Mouse (Mus musculus) left cerebral cortex, postnatal 14 days (tissue): ENCODE data around the gene Zfp513. TPM values are rescaled to one million over a fixed set of nuclear protein-coding genes. Genes with fewer than 3 reads are reported as not detected.
A peak's percentile ranks its signal among the peaks of the same experiment; 100 is the strongest.

Experiments
- DNase-seq, 2 experiments: peaks; one replicate each; pipeline ENCODE4 v3.0.0; 2021 to 2022; ENCODE audit warnings: low spot score in 2 of 2, mixed read lengths in 1 of 2
- intact Hi-C: fragments of 180-260 bp; cut with DNase I; formaldehyde crosslinking; loops from one replicate; pipeline ENCODE4 v1.15.1; 2025
- total RNA-seq, 2 experiments: library from RNA; stranded (reverse); gene quantifications; 2 replicates each; pipeline ENCODE4 v1.2.3; 2021

The Zfp513 gene
- total RNA-seq, 2 experiments from 2014 or later = 27.2 to 31.1 TPM

- intact Hi-C loops = no loop called here
- DNase-seq = no peak
Observed at GRCm38 (mm10) chr5:31188223-31188840, 13.8 kb downstream of the Zfp513 start.

DNA sequence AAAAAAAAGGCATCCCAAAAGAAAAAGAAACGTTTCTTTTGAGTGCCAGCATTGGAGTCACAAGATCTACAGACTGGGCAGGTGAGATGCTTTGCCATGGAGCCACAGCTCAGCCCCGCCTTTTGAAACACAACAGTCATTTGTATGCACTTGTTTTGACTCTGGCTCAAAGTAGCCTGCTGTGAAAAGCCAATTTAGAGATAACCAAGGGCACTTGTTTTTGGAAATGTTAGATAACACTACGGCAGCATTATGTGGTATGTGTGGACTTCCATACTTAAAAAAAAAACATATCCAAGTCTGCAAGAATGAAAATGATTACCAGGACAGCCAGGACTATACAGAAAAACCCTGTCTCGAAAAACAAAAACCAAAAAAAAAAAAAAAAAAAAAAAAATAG lies 18.4 kb downstream of the Zfp513 start:
- no peak for DNase-seq
- intact Hi-C loops = no loop called here

- intact Hi-C loops = no loop called here
- no peak for DNase-seq
Observed at GRCm38 (mm10) chr5:31181183-31181770, 20.8 kb downstream of the Zfp513 start.

DNA sequence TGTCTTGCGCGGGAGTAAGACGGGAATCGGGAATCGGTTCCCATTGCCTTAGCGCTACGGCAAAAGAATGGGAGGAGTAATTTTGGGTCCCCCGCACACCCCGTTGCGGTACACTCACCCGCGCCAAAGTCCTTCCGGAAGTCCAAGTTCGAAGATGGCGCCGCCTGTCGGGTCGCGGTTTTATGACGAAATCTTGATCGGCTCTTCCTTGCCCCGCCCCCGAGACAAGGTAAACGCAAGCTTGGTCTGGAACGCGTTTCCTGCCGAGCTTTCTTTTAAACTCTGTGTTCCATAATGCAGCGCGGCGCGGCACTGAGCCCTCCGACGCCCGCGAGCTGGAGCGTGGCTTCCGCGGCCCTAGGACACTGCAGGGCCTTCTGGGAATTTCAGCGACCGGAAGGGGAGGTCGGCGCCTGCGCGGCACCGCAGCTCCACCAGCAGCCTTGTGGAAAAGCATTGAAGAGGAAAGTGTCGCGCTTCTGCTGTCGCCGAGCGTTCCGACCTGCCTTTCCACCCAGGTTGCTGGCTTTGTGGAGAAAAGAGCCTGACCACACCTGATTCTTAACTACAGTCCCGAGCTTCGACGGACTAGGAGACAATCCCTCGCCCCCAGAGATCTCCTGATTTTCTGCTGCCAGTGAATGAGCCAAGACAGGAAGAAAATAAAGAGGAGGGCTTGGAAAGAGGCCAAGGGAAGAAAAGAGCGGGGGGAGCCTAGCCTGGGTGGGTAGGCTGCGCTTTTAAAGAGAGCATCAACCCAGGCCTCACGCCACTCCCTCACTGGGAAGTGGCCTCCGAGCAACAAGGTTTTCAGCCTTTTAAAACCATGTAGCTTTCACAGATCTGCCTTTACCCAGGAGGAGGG lies 22.1 kb downstream of the Zfp513 start, which contains the start of the genes Gm29609 and Gtf3c2:
Gene Gm29609 (minus strand): TSS at position 146 of the 865 bp plus-strand sequence.
Gene Gtf3c2 (minus strand): TSS at position 379 of the 865 bp plus-strand sequence.
- DNase-seq = peak; percentile 97 to 99
- intact Hi-C loops = no loop called here

DNA sequence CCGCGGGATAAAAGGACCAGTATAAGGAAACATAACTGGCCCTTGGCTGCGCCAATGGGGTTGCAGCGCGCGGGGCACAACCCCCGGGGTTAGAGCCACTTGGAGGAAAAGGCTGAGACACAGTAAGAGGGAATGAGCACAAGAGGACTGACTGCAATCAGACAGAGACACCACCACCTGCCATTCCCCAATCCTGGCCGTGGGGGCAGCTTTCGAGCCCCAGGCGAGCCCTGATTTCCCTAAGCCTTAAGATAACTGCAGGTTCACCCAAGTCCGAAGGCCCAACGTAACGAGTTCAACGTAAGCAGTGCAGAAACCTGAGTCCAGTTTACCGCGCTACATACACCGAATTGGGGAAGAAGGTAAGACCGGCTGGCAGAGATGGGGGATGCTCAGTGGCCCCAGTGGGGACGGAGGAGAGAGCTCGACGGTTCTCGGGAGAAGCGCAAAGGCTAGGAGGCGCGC lies 22.8 kb downstream of the Zfp513 start:
- peak; percentile 44 to 53 for DNase-seq
- intact Hi-C loops = no loop called here

GRCm38 (mm10) chr5:31168630-31169029 lies 33.5 kb downstream of the Zfp513 start:
- DNase-seq = no peak
- intact Hi-C loops = no loop called here

GRCm38 (mm10) chr5:31164878-31165277 lies 37.2 kb downstream of the Zfp513 start:
- intact Hi-C loops = no loop called here
- no peak for DNase-seq

DNA sequence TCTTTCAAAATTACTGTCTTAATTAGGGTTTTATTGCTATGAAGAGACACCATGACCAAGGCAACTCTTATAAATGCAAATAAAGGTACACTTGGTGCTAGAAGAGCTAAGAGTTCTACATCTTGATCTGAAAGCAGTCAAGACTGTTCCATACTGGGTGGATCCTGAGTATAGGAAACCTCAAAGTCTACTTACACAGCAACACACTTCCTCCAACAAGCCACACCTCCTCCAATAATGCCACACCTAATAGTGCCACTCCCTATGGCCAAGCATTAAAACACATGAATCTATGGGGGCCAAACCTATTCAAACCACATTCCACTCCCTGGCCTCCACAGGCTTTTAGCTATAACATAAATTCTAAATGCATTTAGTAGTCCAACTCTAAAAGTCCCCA lies 39.6 kb downstream of the Zfp513 start:
- intact Hi-C loops = no loop called here
- no peak for DNase-seq

- intact Hi-C loops = no loop called here
- DNase-seq = peak; percentile 77 to 80
Observed at GRCm38 (mm10) chr5:31154152-31154553, 48.0 kb downstream of the Zfp513 start, which contains the start of gene Mpv17. Gene Mpv17, minus strand, starts transcription at chr5:31154251.

- no peak for DNase-seq
- intact Hi-C loops = no loop called here
Observed at GRCm38 (mm10) chr5:31153516-31154151, 48.5 kb downstream of the Zfp513 start.

DNA sequence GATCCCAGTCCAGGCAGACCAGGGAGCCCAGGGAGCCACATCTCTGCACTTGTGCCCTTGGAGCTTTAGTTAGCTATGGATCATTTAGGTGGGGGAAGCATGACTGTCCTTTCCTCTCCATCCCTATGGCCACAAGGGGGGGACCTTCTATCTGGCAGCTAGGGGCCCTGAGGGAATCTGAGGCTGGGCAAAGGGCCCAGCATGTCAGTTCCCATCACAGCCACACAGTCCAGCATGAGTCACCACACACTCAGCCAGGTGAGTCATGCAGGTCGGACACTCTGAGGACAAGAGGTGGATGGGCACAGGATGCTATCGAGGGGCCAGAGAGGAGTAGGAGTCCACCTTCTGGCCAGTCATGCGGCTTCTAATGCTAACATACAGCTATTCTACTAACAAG lies 50.4 kb downstream of the Zfp513 start:
- intact Hi-C loops = no loop called here
- DNase-seq = no peak

GRCm38 (mm10) chr5:31149781-31150180 lies 52.3 kb downstream of the Zfp513 start:
- DNase-seq = no peak
- intact Hi-C loops = no loop called here

Other genes with a start within 250 kb of the Zfp513 start
- 100 to 1,000 TPM; 122 to 140 TPM for gene Preb, start 241.9 kb downstream of the Zfp513 start, total RNA-seq
- gene Tcf23, start 233.6 kb downstream of the Zfp513 start, total RNA-seq = under 1 TPM in 1 of 2 experiments, not detected in 1; 0.09 TPM
- gene Atraid, start 154.0 kb downstream of the Zfp513 start, total RNA-seq = 10 to 100 TPM; 71.4 to 75.3 TPM
- 10 to 100 TPM; 11.8 to 18.0 TPM for gene Slc5a6, start 153.4 kb downstream of the Zfp513 start, total RNA-seq
- 10 to 100 TPM; 17.9 to 19.4 TPM for gene Cad, start 147.5 kb downstream of the Zfp513 start, total RNA-seq
- gene Dnajc5g, start 96.0 kb downstream of the Zfp513 start, total RNA-seq = not detected
- gene Slc30a3, start 94.1 kb downstream of the Zfp513 start, total RNA-seq = 100 to 1,000 TPM; 148 to 193 TPM
- 1 to 10 TPM; 1.9 to 2.0 TPM for gene Trim54, start 85.6 kb downstream of the Zfp513 start, total RNA-seq
- 1 to 10 TPM; 2.5 to 2.7 TPM for gene Ucn, start 63.5 kb downstream of the Zfp513 start, total RNA-seq
- gene Mpv17, start 48.1 kb downstream of the Zfp513 start, total RNA-seq = 10 to 100 TPM; 40.5 to 49.8 TPM
- gene Gm29609, start 22.4 kb downstream of the Zfp513 start, total RNA-seq = 1 to 10 TPM; 3.3 TPM
- 10 to 100 TPM; 54.9 to 57.2 TPM for gene Gtf3c2, start 22.2 kb downstream of the Zfp513 start, total RNA-seq
- gene Snx17, start 9.1 kb downstream of the Zfp513 start, total RNA-seq = 10 to 100 TPM; 72.2 to 77.1 TPM
- 10 to 100 TPM; 39.5 to 49.2 TPM for gene Eif2b4, start 8.9 kb downstream of the Zfp513 start, total RNA-seq
- gene Ppm1g, start 18.4 kb upstream of the Zfp513 start, total RNA-seq = 10 to 100 TPM; 77.5 to 87.1 TPM
- 10 to 100 TPM; 72.9 to 75.8 TPM for gene Nrbp1, start 38.6 kb upstream of the Zfp513 start, total RNA-seq
- gene Gm9970, start 38.9 kb upstream of the Zfp513 start, total RNA-seq = not detected
- 1 to 10 TPM; 1.6 to 2.0 TPM for gene Krtcap3, start 49.4 kb upstream of the Zfp513 start, total RNA-seq
- 10 to 100 TPM; 82.8 to 93.9 TPM for gene Ift172, start 88.8 kb upstream of the Zfp513 start, total RNA-seq
- 100 to 1,000 TPM; 124 to 147 TPM for gene Fndc4, start 93.8 kb upstream of the Zfp513 start, total RNA-seq
- under 1 TPM; 0.11 to 0.30 TPM for gene Gckr, start 95.1 kb upstream of the Zfp513 start, total RNA-seq